Mouse (Mus musculus): ENCODE data around the gene Gm5737. TPM values are rescaled to one million over a fixed set of nuclear protein-coding genes. Genes with fewer than 3 reads are reported as not detected.

Gene Gm5737
- total and polyA plus RNA-seq, 3 experiments, result not detected

GRCm38 (mm10) chr7:120861488-120862047 is 49.4 kb downstream of the Gm5737 start (continued):
- TF ChIP-seq UBTF (IDR thresholded peaks at IDR 0.05; ENCODE audit: borderline replicate concordance, insufficient read depth, low read depth, low read length), result no peak
- 0 out of 2 replicates have a peak, but pooled peaks have one; percentile 24 for TF ChIP-seq TAL1 (IDR thresholded peaks at IDR 0.05; ENCODE audit: low read length)
- no peak for TF ChIP-seq POLR2AphosphoS5 (IDR thresholded peaks at IDR 0.05; ENCODE audit: borderline replicate concordance, low read depth, low read length)
- TF ChIP-seq MXI1 (IDR thresholded peaks at IDR 0.05; ENCODE audit: low read depth, low read length), result 0 out of 2 replicates have a peak, but pooled peaks have one; percentile 16
- no peak for TF ChIP-seq MAZ (IDR thresholded peaks at IDR 0.05; ENCODE audit: low read depth, low read length)
- no peak for TF ChIP-seq GABPA (IDR thresholded peaks at IDR 0.05; ENCODE audit: low read depth, low read length)
- peak; percentile 51; the same call in 1 of the 2 replicates for TF ChIP-seq ETS1 (IDR thresholded peaks at IDR 0.05; ENCODE audit: low read depth, low read length)
- no peak for TF ChIP-seq POLR2AphosphoS2 (IDR thresholded peaks at IDR 0.05; ENCODE audit: low read length)
- TF ChIP-seq ZC3H11A (IDR thresholded peaks at IDR 0.05; ENCODE audit: low read depth, low read length), result no peak

- H3K4me3 ChIP-seq (ENCODE audit: control insufficient read depth in 1 of 2, insufficient read depth in 1 of 2, low read depth in 2 of 2, low read length in 2 of 2), result peak overlapping the region in 1 of 2 experiments; percentile 20; a peak in 2 of 4 replicates
- peaks cover 38 to 50% of the 10 kb centered on the region in 2 experiments for H3K4me1 ChIP-seq (ENCODE audit: control insufficient read depth in 1 of 2, insufficient read depth in 2 of 2, low read length in 2 of 2)
- no peak for TF ChIP-seq SMC3 (IDR thresholded peaks at IDR 0.05; ENCODE audit: low read depth, low read length)
- no peak for TF ChIP-seq POLR2AphosphoS2 (IDR thresholded peaks at IDR 0.05; ENCODE audit: low read length)
- no peak for TF ChIP-seq POLR2AphosphoS5 (IDR thresholded peaks at IDR 0.05; ENCODE audit: borderline replicate concordance, low read depth, low read length)
- TF ChIP-seq GATA1 (IDR thresholded peaks at IDR 0.05; ENCODE audit: low read depth, low read length), result no peak
- TF ChIP-seq MAZ (IDR thresholded peaks at IDR 0.05; ENCODE audit: low read depth, low read length), result no peak
Measured at GRCm38 (mm10) chr7:120862196-120862595, 50.0 kb downstream of the Gm5737 start.

GRCm38 (mm10) chr7:120862626-120863025 is 50.5 kb downstream of the Gm5737 start:
- no peak for DNase-seq (ENCODE audit: low read depth, low spot score)
- Histone ChIP-seq H3K27ac (ENCODE audit: control insufficient read depth, low read depth, low read length) (peak overlapping the region; percentile 95), H3K79me2 (ENCODE audit: control insufficient read depth, insufficient read depth, low read length, poor library complexity) (peaks cover 22% of the 10 kb centered on the region), H3K9ac (ENCODE audit: control insufficient read depth, low read depth, low read length, poor library complexity, severe bottlenecking) (peak overlapping the region; percentile 67), H3K4me3 (ENCODE audit: control insufficient read depth in 1 of 2, insufficient read depth in 1 of 2, low read depth in 2 of 2, low read length in 2 of 2) (no peak overlapping the region), H3K9me3 (replicated peaks; ENCODE audit: insufficient read depth, low read length) (no peaks in the 10 kb centered on the region), H3K36me3 (ENCODE audit: control insufficient read depth in 1 of 2, insufficient read depth in 2 of 2, low read length in 2 of 2) (peaks cover 2 to 64% of the 10 kb centered on the region in 2 experiments; a peak in 3 of 4 replicates), H3K27me3 (ENCODE audit: control insufficient read depth in 1 of 2, insufficient read depth in 2 of 2, low read length in 2 of 2) (no peaks in the 10 kb centered on the region), H3K4me1 (ENCODE audit: control insufficient read depth in 1 of 2, insufficient read depth in 2 of 2, low read length in 2 of 2) (peaks cover 36 to 54% of the 10 kb centered on the region in 2 experiments)
- no peak for TF ChIP-seq POLR2A (IDR thresholded peaks at IDR 0.05; ENCODE audit: control insufficient read depth in 1 of 2, insufficient read depth in 1 of 2, low read depth in 1 of 2, low read length in 2 of 2, poor library complexity in 1 of 2)
- no peak for TF ChIP-seq MYC (IDR thresholded peaks at IDR 0.05; ENCODE audit: low read depth, low read length)
- TF ChIP-seq ELF1 (IDR thresholded peaks at IDR 0.05; ENCODE audit: low read depth, low read length), result no peak
- TF ChIP-seq MEF2A (IDR thresholded peaks at IDR 0.05; ENCODE audit: extremely low read depth, insufficient replicate concordance, low read depth, low read length, poor library complexity, severe bottlenecking), result no peak
- no peak for TF ChIP-seq EP300 (IDR thresholded peaks at IDR 0.05; ENCODE audit: low read depth in 1 of 2, low read length in 2 of 2)
- no peak for TF ChIP-seq MAX (IDR thresholded peaks at IDR 0.05; ENCODE audit: low read length)
- no peak for TF ChIP-seq NRF1 (IDR thresholded peaks at IDR 0.05; ENCODE audit: insufficient read depth, low read depth, low read length, poor library complexity, severe bottlenecking)
- TF ChIP-seq JUND (IDR thresholded peaks at IDR 0.05; ENCODE audit: low read depth, low read length), result no peak
- no peak for TF ChIP-seq RAD21 (IDR thresholded peaks at IDR 0.05; ENCODE audit: low read depth, low read length)
- no peak for TF ChIP-seq ZC3H11A (IDR thresholded peaks at IDR 0.05; ENCODE audit: low read depth, low read length)
- no peak for TF ChIP-seq USF2 (IDR thresholded peaks at IDR 0.05; ENCODE audit: borderline replicate concordance in 1 of 2, insufficient read depth in 1 of 2, low read depth in 1 of 2, low read length in 2 of 2)
- no peak for TF ChIP-seq BHLHE40 (IDR thresholded peaks at IDR 0.05; ENCODE audit: borderline replicate concordance, low read depth, low read length)
- no peak for TF ChIP-seq NELFE (IDR thresholded peaks at IDR 0.05; ENCODE audit: low read depth, low read length)
- no peak for TF ChIP-seq MXI1 (IDR thresholded peaks at IDR 0.05; ENCODE audit: low read depth, low read length)
- TF ChIP-seq ZNF384 (IDR thresholded peaks at IDR 0.05; ENCODE audit: low read depth, low read length), result no peak
- TF ChIP-seq UBTF (IDR thresholded peaks at IDR 0.05; ENCODE audit: borderline replicate concordance, insufficient read depth, low read depth, low read length), result no peak
- TF ChIP-seq MAZ (IDR thresholded peaks at IDR 0.05; ENCODE audit: low read depth, low read length), result no peak
- TF ChIP-seq GABPA (IDR thresholded peaks at IDR 0.05; ENCODE audit: low read depth, low read length), result no peak
- no peak for TF ChIP-seq POLR2AphosphoS2 (IDR thresholded peaks at IDR 0.05; ENCODE audit: low read length)
- no peak for TF ChIP-seq MYB (IDR thresholded peaks at IDR 0.05; ENCODE audit: low read depth, low read length)

More at GRCm38 (mm10) chr7:120862196-120862595, 50.0 kb downstream of the Gm5737 start:
- Histone ChIP-seq H3K9ac (ENCODE audit: control insufficient read depth, low read depth, low read length, poor library complexity, severe bottlenecking) (peak overlapping the region; percentile 67), H3K27me3 (ENCODE audit: control insufficient read depth in 1 of 2, insufficient read depth in 2 of 2, low read length in 2 of 2) (no peaks in the 10 kb centered on the region), H3K27ac (ENCODE audit: control insufficient read depth, low read depth, low read length) (peak overlapping the region; percentile 95), H3K36me3 (ENCODE audit: control insufficient read depth in 1 of 2, insufficient read depth in 2 of 2, low read length in 2 of 2) (peaks cover 2 to 61% of the 10 kb centered on the region in 2 experiments; a peak in 3 of 4 replicates), H3K9me3 (replicated peaks; ENCODE audit: insufficient read depth, low read length) (no peaks in the 10 kb centered on the region), H3K79me2 (ENCODE audit: control insufficient read depth, insufficient read depth, low read length, poor library complexity) (peaks cover 22% of the 10 kb centered on the region)
- DNase-seq (ENCODE audit: low read depth, low spot score), result no peak

Data from MEL (cell line).